Mouse (Mus musculus): ENCODE data around the gene Dnajc10.

DNA sequence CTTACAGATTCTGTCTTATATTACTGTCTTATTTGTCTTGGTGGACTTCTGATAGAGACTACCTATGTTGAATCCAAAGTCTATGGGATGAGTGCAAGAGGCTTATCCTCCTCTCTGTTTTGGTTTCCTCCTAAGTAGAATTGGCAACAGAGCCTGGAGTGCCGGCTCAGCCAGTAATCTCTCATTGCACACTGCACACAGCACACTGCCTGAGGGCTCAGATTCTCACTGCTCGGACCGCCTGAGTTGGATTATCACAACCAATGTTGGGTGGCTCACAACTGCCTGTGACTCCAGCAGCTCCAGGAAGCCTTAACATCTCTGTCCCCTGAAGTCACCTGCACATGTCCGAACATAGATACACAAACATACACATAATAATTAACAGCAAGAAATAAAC is 3.9 kb upstream of the Dnajc10 start:
- TF ChIP-seq CTCF (IDR thresholded peaks at IDR 0.05; ENCODE audit: extremely low read depth, insufficient read depth, low read length) (no peak), POLR2A (IDR thresholded peaks at IDR 0.05; ENCODE audit: extremely low read depth, insufficient read depth, low read length) (no peak)

Measured in cortical plate, adult 2 months (tissue).